Mouse (Mus musculus) stomach, postnatal 0 days (tissue): ENCODE measurements at regions not wholly inside any gene's neighbourhood (a gene's known extent, or its start where the extent isn't known, plus 50 kb on each side); places are given as distances from the start of the nearest gene placed in this dataset.
A peak's percentile ranks its signal among the peaks of the same experiment; 100 is the strongest.

Experiments used
- ATAC-seq: fragments of 200-750 bp; cut with Nextera tagmentation; 2 replicates; pipeline ENCODE4 v1.8.0; 2017; ENCODE audit not compliant: low FRiP score, low TSS enrichment
- DNase-seq: peaks from one replicate; pipeline ENCODE4 v3.0.0-alpha.2; 2016; ENCODE audit warnings: low spot score
- H3K27ac ChIP-seq: fragments of 300-500 bp; sonication (generic); replicated peaks from 2 replicates; pipeline ENCODE4 v1.5.1; 2014; ENCODE audit warnings: mild to moderate bottlenecking, control low read depth
- H3K27me3 ChIP-seq: fragments of 300-500 bp; sonication (generic); 2 replicates; pipeline ENCODE4 v1.6.1; 2014; ENCODE audit warnings: low read length; ENCODE audit not compliant: control insufficient read depth, insufficient read depth
- H3K36me3 ChIP-seq: fragments of 300-500 bp; sonication (generic); 2 replicates; pipeline ENCODE4 v1.6.1; 2014; ENCODE audit warnings: low read length, mixed read lengths; ENCODE audit not compliant: control insufficient read depth, insufficient read depth
- H3K4me1 ChIP-seq: fragments of 300-500 bp; sonication (generic); replicated peaks from 2 replicates; pipeline ENCODE4 v1.6.1; 2014; ENCODE audit warnings: antibody characterized with exemption; ENCODE audit not compliant: control insufficient read depth, insufficient read depth
- H3K4me2 ChIP-seq: fragments of 300-500 bp; sonication (generic); replicated peaks from 2 replicates; pipeline ENCODE4 v1.6.1; 2014; ENCODE audit warnings: low read depth, mild to moderate bottlenecking, control low read depth, moderate library complexity
- H3K4me3 ChIP-seq: fragments of 300-500 bp; sonication (generic); 2 replicates; pipeline ENCODE4 v1.5.1; 2014; ENCODE audit warnings: low read depth, low read length, control low read depth
- H3K9ac ChIP-seq: fragments of 300-500 bp; sonication (generic); 2 replicates; pipeline ENCODE4 v1.6.1; 2014; ENCODE audit warnings: mild to moderate bottlenecking, low read length, control low read depth, mixed read lengths
- H3K9me3 ChIP-seq: fragments of 300-500 bp; sonication (generic); 2 replicates; pipeline ENCODE4 v1.6.1; 2016; ENCODE audit warnings: low read length; ENCODE audit not compliant: control insufficient read depth
- CTCF ChIP-seq: IDR thresholded peaks from 2 replicates; pipeline ENCODE4 v1.5.1; 2016; ENCODE audit warnings: antibody characterized with exemption, low read depth, mild to moderate bottlenecking, moderate library complexity
- EP300 ChIP-seq: optimal IDR thresholded peaks from 2 replicates; pipeline ENCODE3; 2016; ENCODE audit warnings: antibody characterized with exemption
- WGBS: fragments of 180-500 bp; shearing (Covaris S2); extraction: QIAGEN DNeasy Blood & Tissue Kit; methylation state at CpG from one replicate; pipeline ENCODE4 v1.1.7; 2014; 5-methylcytosine and 5-hydroxymethylcytosine counted together

DNA sequence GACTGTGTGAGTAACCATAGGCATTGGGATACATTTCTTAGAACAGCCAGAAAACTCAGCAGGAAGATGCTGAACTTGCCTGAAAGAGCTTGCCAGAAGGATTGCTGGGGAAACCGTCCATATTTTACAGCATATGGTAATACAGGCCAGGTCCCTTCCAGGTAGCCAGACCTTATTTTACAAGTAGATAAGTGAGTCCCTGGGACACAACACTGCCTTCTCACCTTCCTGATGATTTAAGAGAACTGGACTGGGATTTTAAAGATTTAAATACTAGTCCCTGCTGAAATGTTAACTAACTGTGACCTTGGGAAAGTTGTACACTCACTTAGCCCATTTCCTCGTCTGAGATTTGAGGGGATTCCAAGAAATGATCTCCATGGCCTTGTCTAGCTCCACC is 302.9 kb downstream of the Flrt2 start:
- Histone ChIP-seq H3K27me3 (no peaks in the 10 kb centered on the region), H3K27ac (no peak overlapping the region), H3K4me1 (no peaks in the 10 kb centered on the region), H3K4me2 (no peak overlapping the region), H3K9ac (no peak overlapping the region), H3K36me3 (no peaks in the 10 kb centered on the region), H3K9me3 (no peaks in the 10 kb centered on the region), H3K4me3 (no peak overlapping the region)
- DNase-seq (no peak), ATAC-seq (no peak)
- 38% methylated on average over 2 of the region's 2 CpGs for WGBS
- TF ChIP-seq EP300: no peak
- TF ChIP-seq CTCF: no peak

DNA sequence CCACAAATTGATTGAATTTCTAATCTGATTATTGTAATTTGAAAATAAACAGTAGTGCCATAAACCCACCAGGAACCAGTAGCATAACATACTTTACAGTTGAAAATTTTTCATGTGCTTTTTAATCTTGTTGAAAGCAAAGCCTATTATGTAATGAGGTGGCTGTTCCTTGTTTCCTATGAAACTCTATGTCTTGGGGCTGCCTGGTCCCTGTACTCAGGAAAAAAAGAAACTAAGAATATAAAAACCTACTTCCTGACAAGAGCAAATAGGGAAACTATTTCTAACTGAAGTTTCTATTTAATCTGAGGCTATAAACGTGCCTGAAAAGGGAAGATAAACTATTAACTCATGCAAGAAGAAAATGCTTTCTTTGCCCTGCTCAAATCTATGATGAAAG is 338.2 kb downstream of the Flrt2 start:
- WGBS: 13% methylated on average over 1 of the region's 1 CpGs

DNA sequence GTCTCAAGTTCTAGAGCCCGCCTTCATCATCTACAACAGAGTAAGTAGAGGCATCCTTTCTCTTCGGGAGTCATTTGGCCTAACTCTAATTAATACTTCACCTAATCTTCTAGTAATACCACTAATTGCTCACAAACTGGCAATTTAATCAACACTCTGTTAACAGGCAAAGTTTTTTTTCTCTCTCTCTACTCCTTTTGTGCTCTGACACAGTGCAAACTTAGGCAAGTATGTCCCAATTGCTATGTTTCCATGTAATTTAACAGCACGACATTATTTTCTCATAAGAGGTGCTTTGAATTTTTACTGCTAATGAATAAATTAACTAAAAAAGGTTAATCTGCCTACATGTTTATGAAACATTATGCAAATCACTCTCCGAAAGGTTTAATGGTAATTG is 383.3 kb downstream of the Flrt2 start:
- 77% methylated on average over 4 of the region's 4 CpGs for WGBS
- DNase-seq: no peak
- H3K36me3 ChIP-seq: no peaks in the 10 kb centered on the region
- no peaks in the 10 kb centered on the region for H3K4me1 ChIP-seq
- no peak overlapping the region for H3K4me3 ChIP-seq
- no peak overlapping the region for H3K4me2 ChIP-seq
- no peak for TF ChIP-seq CTCF
- no peak for TF ChIP-seq EP300
- H3K9me3 ChIP-seq: no peaks in the 10 kb centered on the region
- H3K27me3 ChIP-seq: no peaks in the 10 kb centered on the region
- H3K27ac ChIP-seq: no peak overlapping the region
- ATAC-seq: no peak
- H3K9ac ChIP-seq: no peak overlapping the region

More for the DNA sequence above, 338.2 kb downstream of the Flrt2 start:
- Histone ChIP-seq H3K27ac (no peak overlapping the region), H3K4me3 (no peak overlapping the region), H3K36me3 (no peaks in the 10 kb centered on the region), H3K27me3 (no peaks in the 10 kb centered on the region), H3K9ac (no peak overlapping the region), H3K4me1 (no peaks in the 10 kb centered on the region), H3K9me3 (no peaks in the 10 kb centered on the region), H3K4me2 (no peak overlapping the region)
- DNase-seq (no peak), ATAC-seq (no peak)
- TF ChIP-seq CTCF: no peak

DNA sequence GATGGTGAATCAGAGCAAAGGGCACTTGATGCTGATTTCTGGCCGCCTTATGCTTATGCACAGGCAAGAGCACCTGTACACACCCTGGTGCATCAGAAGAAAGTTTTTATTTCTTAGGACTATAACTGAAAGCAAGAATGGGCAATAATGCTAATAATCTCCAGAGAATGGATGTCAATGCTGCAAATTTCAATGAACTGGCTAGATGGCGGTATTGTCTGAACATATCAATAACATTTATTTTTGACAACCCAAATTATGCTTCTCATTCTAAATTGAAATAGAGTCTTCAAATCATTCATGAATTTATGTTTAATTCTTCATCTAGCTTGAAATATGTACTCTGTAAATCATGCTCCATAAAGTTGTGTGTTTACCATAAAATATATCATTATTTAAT is 399.0 kb downstream of the Flrt2 start:
- H3K27me3 ChIP-seq: no peaks in the 10 kb centered on the region
- no peak for ATAC-seq
- no peak overlapping the region for H3K4me3 ChIP-seq
- DNase-seq: no peak
- no peak overlapping the region for H3K27ac ChIP-seq
- no peaks in the 10 kb centered on the region for H3K36me3 ChIP-seq
- no peaks in the 10 kb centered on the region for H3K4me1 ChIP-seq
- H3K9me3 ChIP-seq: no peaks in the 10 kb centered on the region
- 91% methylated on average over 2 of the region's 2 CpGs for whole genome bisulfite sequencing
- H3K4me2 ChIP-seq: no peak overlapping the region
- TF ChIP-seq EP300 (no peak), CTCF (peak; percentile 21; the same call in 1 of the 2 replicates)
- no peak overlapping the region for H3K9ac ChIP-seq

GRCm38 (mm10) chr12:96106254-96106653 is 414.2 kb downstream of the Flrt2 start:
- no peak overlapping the region for H3K27ac ChIP-seq
- ATAC-seq: peak; percentile 95
- TF ChIP-seq CTCF (no peak), EP300 (no peak)
- H3K4me2 ChIP-seq: no peak overlapping the region
- no peaks in the 10 kb centered on the region for H3K27me3 ChIP-seq
- no peak overlapping the region for H3K9ac ChIP-seq
- no peak overlapping the region for H3K4me3 ChIP-seq
- H3K9me3 ChIP-seq: no peaks in the 10 kb centered on the region
- H3K4me1 ChIP-seq: no peaks in the 10 kb centered on the region
- no peak for DNase-seq
- no peaks in the 10 kb centered on the region for H3K36me3 ChIP-seq
- WGBS: 73% methylated on average over 1 of the region's 1 CpGs

GRCm38 (mm10) chr12:96114727-96115379 is 422.8 kb downstream of the Flrt2 start:
- no peaks in the 10 kb centered on the region for H3K36me3 ChIP-seq
- WGBS: 48% methylated on average over 3 of the region's 3 CpGs
- H3K9me3 ChIP-seq: no peaks in the 10 kb centered on the region
- no peak overlapping the region for H3K9ac ChIP-seq
- no peak overlapping the region for H3K4me3 ChIP-seq
- H3K4me1 ChIP-seq: no peaks in the 10 kb centered on the region
- DNase-seq: no peak
- H3K27ac ChIP-seq: no peak overlapping the region
- H3K4me2 ChIP-seq: no peak overlapping the region
- TF ChIP-seq CTCF (no peak), EP300 (no peak)
- no peaks in the 10 kb centered on the region for H3K27me3 ChIP-seq
- no peak for ATAC-seq
